Mouse (Mus musculus) neural tube, embryonic 15.5 days (tissue): ENCODE data around the gene Gpc3. TPM values are rescaled to one million over a fixed set of nuclear protein-coding genes. Genes with fewer than 3 reads are reported as not detected.
"Not testable (repeated sequence)": the region's sequence is repeated elsewhere in the genome, so short reads cannot be mapped to it uniquely, and the experiment has no call there.

ENCODE experiments used
- ATAC-seq: fragments of 200-750 bp; cut with Nextera tagmentation; 2 replicates; pipeline ENCODE4 v1.8.0; 2017; ENCODE audit warnings: mild to moderate bottlenecking, moderate TSS enrichment, moderate library complexity; ENCODE audit not compliant: low FRiP score
- H3K27ac ChIP-seq: fragments of 300-500 bp; sonication (generic); replicated peaks from 2 replicates; pipeline ENCODE4 v1.5.1; 2015; ENCODE audit warnings: mild to moderate bottlenecking, inconsistent platforms
- H3K27me3 ChIP-seq: fragments of 300-500 bp; sonication (generic); replicated peaks from 2 replicates; pipeline ENCODE4 v1.6.1; 2015; ENCODE audit warnings: inconsistent platforms
- H3K36me3 ChIP-seq: fragments of 300-500 bp; sonication (generic); 2 replicates; pipeline ENCODE4 v1.6.1; 2015; ENCODE audit warnings: inconsistent platforms
- H3K4me1 ChIP-seq: fragments of 300-500 bp; sonication (generic); 2 replicates; pipeline ENCODE4 v1.6.1; 2015; ENCODE audit warnings: inconsistent platforms
- H3K4me2 ChIP-seq: fragments of 300-500 bp; sonication (generic); 2 replicates; pipeline ENCODE4 v1.6.1; 2015; ENCODE audit warnings: inconsistent platforms, mild to moderate bottlenecking, moderate library complexity
- H3K4me3 ChIP-seq: fragments of 300-500 bp; sonication (generic); replicated peaks from 2 replicates; pipeline ENCODE4 v1.5.1; 2015; ENCODE audit warnings: mild to moderate bottlenecking, inconsistent platforms
- H3K9ac ChIP-seq: fragments of 300-500 bp; sonication (generic); replicated peaks from 2 replicates; pipeline ENCODE4 v1.6.1; 2015; ENCODE audit warnings: mild to moderate bottlenecking, inconsistent platforms
- H3K9me3 ChIP-seq: fragments of 300-500 bp; sonication (generic); replicated peaks from 2 replicates; pipeline ENCODE4 v1.6.1; 2016; ENCODE audit warnings: inconsistent platforms
- WGBS: fragments of 180-500 bp; shearing (Covaris S2); methylation state at CpG from one replicate; pipeline ENCODE4 v1.1.7; 2015; ENCODE audit warnings: mixed read lengths; 5-methylcytosine and 5-hydroxymethylcytosine counted together
- microRNA counts: library from miRNA; unstranded; fragments of <30 nt; microRNA quantifications from one replicate; lab custom pipeline; 2016
- microRNA-seq: library from miRNA; unstranded; fragments of <30 nt; microRNA quantifications from one replicate; pipeline ENCODE4, GENCODE M21; 2017
- polyA plus RNA-seq: library from polyadenylated mRNA; unstranded; fragments of >200 nt; fragmentation: Nextera tagmentation; extraction: Ambion mirVana; gene quantifications from 2 replicates; pipeline ENCODE4 v1.2.1, GENCODE M21; 2015

The Gpc3 gene
- polyA plus RNA-seq, 1 experiment from 2014 or later: 86.6 TPM

DNA sequence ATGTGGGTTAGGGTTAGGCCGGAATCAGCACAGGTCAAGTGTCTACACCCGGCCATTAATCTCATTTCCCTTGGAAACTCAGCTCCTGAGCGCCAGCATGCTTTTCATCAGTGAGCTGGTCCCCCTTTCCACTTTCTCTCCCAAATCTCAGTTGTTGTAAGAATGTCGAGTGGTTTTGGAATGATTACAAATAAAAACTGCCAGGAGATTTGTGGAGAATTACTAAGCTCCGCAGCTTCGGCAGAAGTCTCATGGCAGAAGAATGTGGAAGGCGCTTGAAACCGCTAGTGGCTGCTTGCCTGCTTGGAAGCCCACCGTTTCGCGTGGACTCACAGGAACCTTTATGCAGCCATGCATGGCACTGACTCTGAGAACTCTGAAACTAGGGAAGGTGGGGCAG, 351.8 kb downstream of the Gpc3 start:
- no peak overlapping the region for H3K27ac ChIP-seq
- 82% methylated on average over 11 of the region's 11 CpGs for WGBS
- no peak overlapping the region for H3K4me2 ChIP-seq
- H3K9me3 ChIP-seq: no peaks in the 10 kb centered on the region
- H3K36me3 ChIP-seq: no peaks in the 10 kb centered on the region
- H3K4me3 ChIP-seq: no peak overlapping the region
- H3K4me1 ChIP-seq: no peaks in the 10 kb centered on the region
- H3K27me3 ChIP-seq: no peaks in the 10 kb centered on the region
- ATAC-seq: no peak
- no peak overlapping the region for H3K9ac ChIP-seq

DNA sequence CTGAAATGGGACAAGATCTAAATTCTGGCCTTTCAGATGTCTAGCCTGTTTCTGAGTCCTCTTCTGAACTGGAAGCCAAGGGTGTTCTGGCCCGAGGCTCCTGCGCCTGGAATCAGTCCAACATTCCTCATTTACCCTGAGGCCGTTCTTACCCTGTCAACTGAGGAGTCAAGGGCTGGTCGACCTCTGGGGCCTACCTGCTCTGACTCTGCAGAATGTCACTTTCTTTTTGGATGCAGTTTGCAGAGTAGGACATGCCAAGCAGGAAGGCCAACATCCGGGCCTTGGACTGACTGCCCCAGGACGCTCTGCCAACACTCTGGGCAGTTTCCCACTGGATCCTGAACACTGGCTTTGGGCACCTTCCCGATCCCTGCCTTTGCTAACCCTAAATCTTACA, 352.2 kb downstream of the Gpc3 start:
- Histone ChIP-seq H3K36me3 (no peaks in the 10 kb centered on the region), H3K4me1 (no peaks in the 10 kb centered on the region), H3K27ac (no peak overlapping the region), H3K4me2 (no peak overlapping the region), H3K9me3 (no peaks in the 10 kb centered on the region), H3K9ac (no peak overlapping the region), H3K27me3 (no peaks in the 10 kb centered on the region), H3K4me3 (no peak overlapping the region)
- no peak for ATAC-seq
- WGBS: 75% methylated on average over 7 of the region's 7 CpGs

DNA sequence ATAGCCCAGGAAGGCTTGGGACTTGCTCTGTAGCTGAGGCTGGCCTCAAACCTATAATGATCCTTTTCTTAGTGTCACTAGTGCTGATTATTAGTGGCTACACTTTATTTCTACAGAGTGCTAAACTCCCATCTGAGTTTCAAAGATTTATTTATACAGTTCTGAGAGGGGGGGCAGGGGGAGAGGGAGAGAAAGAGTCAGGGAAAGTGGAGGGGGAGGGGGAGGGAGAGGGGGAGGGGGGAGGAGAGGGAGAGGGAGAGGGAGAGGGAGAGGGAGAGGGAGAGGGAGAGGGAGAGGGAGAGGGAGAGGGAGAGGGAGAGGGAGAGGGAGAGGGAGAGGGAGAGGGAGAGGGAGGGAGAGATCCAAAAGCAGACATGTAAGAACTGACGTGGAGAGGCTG, 354.0 kb downstream of the Gpc3 start:
- 60% methylated on average over 1 of the region's 1 CpGs for WGBS
- not testable (repeated sequence) for ATAC-seq, H3K4me3 ChIP-seq, H3K4me2 ChIP-seq, H3K27me3 ChIP-seq, H3K4me1 ChIP-seq, H3K27ac ChIP-seq, H3K36me3 ChIP-seq, H3K9me3 ChIP-seq, H3K9ac ChIP-seq

DNA sequence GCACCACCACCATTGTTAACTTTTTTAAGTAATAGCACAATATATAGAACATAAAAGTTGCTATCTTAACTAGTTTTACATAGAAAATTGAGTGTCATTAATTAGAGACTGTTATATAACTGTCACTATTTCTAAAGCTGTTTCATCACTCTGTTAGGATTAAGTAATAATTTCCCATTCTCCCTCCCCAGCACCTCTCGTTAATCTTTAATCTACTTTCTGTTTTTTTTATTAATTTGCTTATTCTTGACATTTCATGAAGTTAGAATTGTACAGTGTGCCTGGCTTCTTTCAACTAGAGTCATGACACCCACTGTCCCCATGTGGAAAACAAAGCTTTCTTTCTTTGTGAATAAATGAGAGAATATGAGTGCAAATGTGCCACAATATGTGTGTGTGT, 359.2 kb downstream of the Gpc3 start:
- no peak for ATAC-seq
- no peaks in the 10 kb centered on the region for H3K36me3 ChIP-seq
- H3K4me3 ChIP-seq: no peak overlapping the region
- H3K27me3 ChIP-seq: no peaks in the 10 kb centered on the region
- WGBS: 77% methylated on average over 1 of the region's 1 CpGs
- H3K27ac ChIP-seq: no peak overlapping the region
- no peaks in the 10 kb centered on the region for H3K4me1 ChIP-seq
- no peak overlapping the region for H3K4me2 ChIP-seq
- no peaks in the 10 kb centered on the region for H3K9me3 ChIP-seq
- no peak overlapping the region for H3K9ac ChIP-seq

DNA sequence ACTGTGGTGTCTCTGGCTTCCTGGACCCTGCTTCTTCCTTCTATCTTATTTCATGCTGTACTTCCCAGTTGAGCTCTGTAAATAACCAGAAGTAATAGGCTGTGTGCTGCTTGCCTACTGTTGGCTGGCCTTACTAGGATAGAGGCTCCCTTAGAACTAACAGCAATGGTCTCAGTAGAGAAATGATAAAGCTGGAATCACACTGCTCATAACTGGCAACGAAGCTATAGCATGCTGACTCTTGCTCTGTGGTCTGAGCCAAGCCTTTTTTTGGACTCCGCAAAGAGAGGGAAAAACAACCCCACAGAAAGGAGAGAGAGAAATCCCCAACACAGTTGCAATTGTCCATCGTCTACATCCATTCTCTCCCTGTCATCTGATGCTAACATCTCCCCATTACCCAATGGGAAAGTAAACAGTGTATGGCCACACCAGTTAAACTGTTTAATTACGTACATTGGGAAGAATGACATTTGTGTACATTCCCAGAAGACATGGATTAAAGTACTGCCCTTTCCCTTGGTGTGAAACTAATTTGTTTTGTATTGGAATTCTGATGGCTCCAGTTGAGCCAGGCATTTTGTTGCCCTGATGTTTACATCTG, 368.0 kb downstream of the Gpc3 start:
- Histone ChIP-seq H3K27ac (no peak overlapping the region), H3K4me1 (no peaks in the 10 kb centered on the region), H3K4me3 (no peak overlapping the region), H3K36me3 (no peaks in the 10 kb centered on the region), H3K9ac (no peak overlapping the region), H3K9me3 (no peaks in the 10 kb centered on the region), H3K27me3 (no peaks in the 10 kb centered on the region), H3K4me2 (no peak overlapping the region)
- WGBS: 65% methylated on average over 4 of the region's 4 CpGs
- ATAC-seq: no peak

DNA sequence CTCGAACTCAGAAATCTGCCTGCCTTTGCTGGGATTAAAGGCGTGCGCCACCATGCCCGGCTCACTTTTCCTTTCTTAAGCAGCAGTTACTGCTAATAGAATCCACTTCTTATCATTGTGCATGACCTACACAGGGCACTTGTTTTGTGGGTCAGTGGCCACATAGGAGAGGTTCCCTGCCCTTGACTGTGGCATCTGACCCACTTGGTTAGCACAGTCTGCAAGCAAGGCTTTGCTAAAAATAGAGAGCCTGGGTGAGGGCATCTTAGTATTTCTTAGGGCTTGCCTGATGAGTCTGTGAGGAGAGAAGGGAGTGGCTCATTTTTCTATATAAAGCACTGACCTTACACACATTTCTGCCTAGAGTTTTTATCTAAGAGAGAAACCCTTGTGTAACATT, 376.3 kb downstream of the Gpc3 start:
- H3K4me3 ChIP-seq: no peak overlapping the region
- no peaks in the 10 kb centered on the region for H3K9me3 ChIP-seq
- no peaks in the 10 kb centered on the region for H3K36me3 ChIP-seq
- ATAC-seq: no peak
- WGBS: 95% methylated on average over 4 of the region's 4 CpGs
- H3K4me1 ChIP-seq: no peaks in the 10 kb centered on the region
- no peak overlapping the region for H3K27ac ChIP-seq
- no peaks in the 10 kb centered on the region for H3K27me3 ChIP-seq
- H3K4me2 ChIP-seq: no peak overlapping the region
- H3K9ac ChIP-seq: no peak overlapping the region

DNA sequence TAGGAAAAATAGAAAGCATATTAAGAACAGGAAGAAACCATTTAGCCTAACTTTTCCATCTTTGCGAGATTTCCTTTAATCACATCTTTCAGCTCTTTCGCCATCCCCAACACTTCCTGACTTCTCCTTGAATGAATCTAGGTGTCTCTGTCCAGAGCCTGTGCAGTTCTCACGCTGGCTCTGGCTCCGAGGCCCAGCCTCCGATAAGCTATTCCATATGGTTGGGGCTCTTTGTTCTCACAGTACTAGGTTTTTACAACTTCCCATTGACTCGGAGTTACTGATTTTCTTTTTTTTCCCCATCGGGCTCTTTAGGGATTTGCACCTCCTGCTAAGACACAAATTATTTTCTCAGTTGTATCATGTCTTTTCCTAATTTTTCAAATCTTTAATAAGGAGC, 381.8 kb downstream of the Gpc3 start:
- WGBS: 52% methylated on average over 7 of the region's 7 CpGs
- no peaks in the 10 kb centered on the region for H3K27me3 ChIP-seq
- H3K4me1 ChIP-seq: no peaks in the 10 kb centered on the region
- H3K4me3 ChIP-seq: no peak overlapping the region
- no peak overlapping the region for H3K27ac ChIP-seq
- ATAC-seq: no peak
- no peaks in the 10 kb centered on the region for H3K9me3 ChIP-seq
- H3K36me3 ChIP-seq: no peaks in the 10 kb centered on the region
- H3K4me2 ChIP-seq: no peak overlapping the region
- H3K9ac ChIP-seq: no peak overlapping the region

DNA sequence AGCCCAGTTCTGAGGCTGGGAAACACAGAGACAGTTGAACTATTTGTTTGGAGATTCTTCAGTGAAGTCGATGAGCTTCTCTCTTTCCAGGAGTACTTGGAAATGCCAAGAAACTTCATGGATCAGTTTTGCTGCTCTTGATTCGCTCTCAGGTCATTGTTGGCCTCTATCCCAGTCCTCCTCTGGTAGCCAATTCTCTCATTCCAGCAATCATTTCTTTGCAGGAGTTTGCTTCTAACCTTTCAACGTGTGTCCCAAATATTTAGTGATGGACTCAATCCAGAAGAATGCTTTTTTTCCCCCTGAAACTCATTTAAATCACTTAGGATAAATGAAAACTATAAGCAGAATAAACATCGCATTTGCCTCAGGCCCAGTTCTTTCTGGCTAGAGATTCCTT, 383.0 kb downstream of the Gpc3 start:
- H3K4me2 ChIP-seq: no peak overlapping the region
- no peak overlapping the region for H3K4me3 ChIP-seq
- no peak for ATAC-seq
- no peaks in the 10 kb centered on the region for H3K36me3 ChIP-seq
- no peak overlapping the region for H3K27ac ChIP-seq
- WGBS: 85% methylated on average over 4 of the region's 4 CpGs
- H3K9ac ChIP-seq: no peak overlapping the region
- no peaks in the 10 kb centered on the region for H3K9me3 ChIP-seq
- H3K27me3 ChIP-seq: no peaks in the 10 kb centered on the region
- no peaks in the 10 kb centered on the region for H3K4me1 ChIP-seq

MicroRNAs within 50 kb of the gene (microRNA counts, 519-probe panel; counts per million panel counts)
- 1,942 counts per million, percentile 39 among the panel's probes with 10 or more counts for microRNA mmu-miR-717 (lab: Ali Mortazavi, UCI)

Small RNA genes lying within 50 kb of the gene (microRNA-seq; reads per million reads assigned to microRNA genes)
- gene Mir6384 (not detected), gene Mir717 (not detected)

Other genes starting within 250 kb of the Gpc3 start
- 6.7 and 7.7 TPM in 2 replicates for gene Ccdc160, start 177.2 kb upstream of the Gpc3 start, polyA plus RNA-seq